Mouse (Mus musculus) MEL (cell line): ENCODE measurements around the gene Gimap9. TPM values are rescaled to one million over a fixed set of nuclear protein-coding genes. Genes with fewer than 3 reads are reported as not detected.

Experiments used
- DNase-seq: peaks from one replicate; pipeline ENCODE4 v3.0.0; 2011; ENCODE audit warnings: low read depth, low spot score
- H3K27ac ChIP-seq: 2 replicates; pipeline ENCODE4 v1.5.1; 2012; ENCODE audit warnings: low read depth, mild to moderate bottlenecking, control low read depth, low read length, moderate library complexity; ENCODE audit not compliant: control insufficient read depth
- H3K27me3 ChIP-seq, 2 experiments: fragments of 150-350 bp in 1 of 2; sonication (generic) in 1 of 2; 2 replicates each; pipeline ENCODE4 v1.6.1; 2012; ENCODE audit warnings: low read length in 2 of 2, mild to moderate bottlenecking in 2 of 2, improper control_type of control experiment in 1 of 2, moderate library complexity in 1 of 2; ENCODE audit not compliant: insufficient read depth in 2 of 2, control insufficient read depth in 1 of 2
- H3K36me3 ChIP-seq, 2 experiments: 2 replicates each; pipeline ENCODE4 v1.6.1; 2012 to 2014; ENCODE audit warnings: low read length in 2 of 2, improper control_type of control experiment in 1 of 2, inconsistent platforms in 1 of 2, mild to moderate bottlenecking in 1 of 2; ENCODE audit not compliant: insufficient read depth in 2 of 2, control insufficient read depth in 1 of 2
- H3K4me1 ChIP-seq, 2 experiments: fragments of 150-350 bp in 1 of 2; sonication (generic) in 1 of 2; 2 replicates each; pipeline ENCODE4 v1.6.1; 2012; ENCODE audit warnings: low read length in 2 of 2, improper control_type of control experiment in 1 of 2, mild to moderate bottlenecking in 1 of 2; ENCODE audit not compliant: insufficient read depth in 2 of 2, control insufficient read depth in 1 of 2
- H3K4me3 ChIP-seq, 2 experiments: fragments of 150-350 bp in 1 of 2; sonication (generic) in 1 of 2; 2 replicates each; pipeline ENCODE4 v1.5.1; 2012; ENCODE audit warnings: low read depth in 2 of 2, low read length in 2 of 2, mild to moderate bottlenecking in 2 of 2, moderate library complexity in 2 of 2, control low read depth in 1 of 2, improper control_type of control experiment in 1 of 2; ENCODE audit not compliant: control insufficient read depth in 1 of 2, insufficient read depth in 1 of 2
- H3K79me2 ChIP-seq: 2 replicates; pipeline ENCODE4 v1.6.1; 2012; ENCODE audit warnings: mild to moderate bottlenecking, low read length, moderate library complexity; ENCODE audit not compliant: control insufficient read depth, poor library complexity, insufficient read depth
- H3K9ac ChIP-seq: 2 replicates; pipeline ENCODE4 v1.6.1; 2012; ENCODE audit warnings: low read depth, mild to moderate bottlenecking, control low read depth, low read length, moderate library complexity; ENCODE audit not compliant: control insufficient read depth, poor library complexity, severe bottlenecking
- H3K9me3 ChIP-seq: fragments of 150-350 bp; sonication (generic); replicated peaks from 2 replicates; pipeline ENCODE4 v1.6.1; 2012; ENCODE audit warnings: mild to moderate bottlenecking, low read length, improper control_type of control experiment, moderate library complexity; ENCODE audit not compliant: insufficient read depth
- BHLHE40 ChIP-seq: IDR thresholded peaks from 2 replicates; pipeline ENCODE4 v1.6.1; 2012; ENCODE audit warnings: low read depth, mild to moderate bottlenecking, inconsistent platforms, low read length, improper control_type of control experiment, borderline replicate concordance
- EP300 ChIP-seq, 2 experiments: IDR thresholded peaks; 2 replicates each; pipeline ENCODE4 v1.6.1; 2011; ENCODE audit warnings: improper control_type of control experiment in 2 of 2, low read length in 2 of 2, low read depth in 1 of 2, mild to moderate bottlenecking in 1 of 2
- GABPA ChIP-seq: IDR thresholded peaks from 2 replicates; pipeline ENCODE4 v1.6.1; 2012; ENCODE audit warnings: low read depth, mild to moderate bottlenecking, inconsistent platforms, low read length, improper control_type of control experiment, moderate library complexity
- GATA1 ChIP-seq: IDR thresholded peaks from 2 replicates; pipeline ENCODE4 v1.6.1; 2011; ENCODE audit warnings: low read depth, low read length, improper control_type of control experiment
- HCFC1 ChIP-seq: IDR thresholded peaks from 2 replicates; pipeline ENCODE4 v1.6.1; 2012; ENCODE audit warnings: low read depth, mild to moderate bottlenecking, inconsistent platforms, low read length, improper control_type of control experiment, moderate library complexity
- JUND ChIP-seq: IDR thresholded peaks from 2 replicates; pipeline ENCODE4 v1.6.1; 2011; ENCODE audit warnings: low read depth, mild to moderate bottlenecking, improper control_type of control experiment, low read length
- MAFK ChIP-seq: IDR thresholded peaks from 2 replicates; pipeline ENCODE4 v1.6.1; 2011; ENCODE audit warnings: low read depth, mild to moderate bottlenecking, low read length, improper control_type of control experiment, borderline replicate concordance
- MYB ChIP-seq: IDR thresholded peaks from 2 replicates; pipeline ENCODE4 v1.6.1; 2011; ENCODE audit warnings: mild to moderate bottlenecking, low read depth, low read length, improper control_type of control experiment
- NELFE ChIP-seq: IDR thresholded peaks from 2 replicates; pipeline ENCODE4 v1.6.1; 2011; ENCODE audit warnings: low read depth, low read length, improper control_type of control experiment
- NRF1 ChIP-seq: IDR thresholded peaks from 2 replicates; pipeline ENCODE4 v1.6.1; 2014; ENCODE audit warnings: low read depth, mild to moderate bottlenecking, inconsistent platforms, low read length, improper control_type of control experiment, moderate library complexity; ENCODE audit not compliant: poor library complexity, insufficient read depth, severe bottlenecking
- POLR2AphosphoS2 ChIP-seq: IDR thresholded peaks from 2 replicates; pipeline ENCODE4 v1.6.1; 2011; ENCODE audit warnings: low read length, improper control_type of control experiment
- POLR2AphosphoS5 ChIP-seq: IDR thresholded peaks from 2 replicates; pipeline ENCODE4 v1.6.1; 2012; ENCODE audit warnings: low read depth, borderline replicate concordance, mild to moderate bottlenecking, inconsistent platforms, low read length, moderate library complexity, mixed read lengths
- RAD21 ChIP-seq: IDR thresholded peaks from 2 replicates; pipeline ENCODE4 v1.6.1; 2011; ENCODE audit warnings: mild to moderate bottlenecking, low read depth, low read length, improper control_type of control experiment
- RCOR1 ChIP-seq: IDR thresholded peaks from 2 replicates; pipeline ENCODE4 v1.6.1; 2012; ENCODE audit warnings: low read depth, mild to moderate bottlenecking, inconsistent platforms, low read length, improper control_type of control experiment
- SMC3 ChIP-seq: IDR thresholded peaks from 2 replicates; pipeline ENCODE4 v1.6.1; 2011; ENCODE audit warnings: low read depth, low read length, improper control_type of control experiment
- TAL1 ChIP-seq: IDR thresholded peaks from 2 replicates; pipeline ENCODE4 v1.6.1; 2012; ENCODE audit warnings: mild to moderate bottlenecking, inconsistent platforms, low read length, moderate library complexity, mixed read lengths
- TCF12 ChIP-seq: IDR thresholded peaks from 2 replicates; pipeline ENCODE4 v1.6.1; 2014; ENCODE audit warnings: low read depth, mild to moderate bottlenecking, inconsistent platforms, low read length, improper control_type of control experiment, moderate library complexity
- UBTF ChIP-seq: IDR thresholded peaks from 2 replicates; pipeline ENCODE4 v1.6.1; 2012; ENCODE audit warnings: low read depth, mild to moderate bottlenecking, inconsistent platforms, low read length, improper control_type of control experiment, moderate library complexity, borderline replicate concordance; ENCODE audit not compliant: insufficient read depth
- ZC3H11A ChIP-seq: IDR thresholded peaks from 2 replicates; pipeline ENCODE4 v1.6.1; 2012; ENCODE audit warnings: low read depth, mild to moderate bottlenecking, inconsistent platforms, low read length, improper control_type of control experiment
- ZMIZ1 ChIP-seq: IDR thresholded peaks from 2 replicates; pipeline ENCODE4 v1.6.1; 2012; ENCODE audit warnings: low read depth, mild to moderate bottlenecking, inconsistent platforms, low read length, improper control_type of control experiment, moderate library complexity
- polyA plus RNA-seq, 2 experiments: library from polyadenylated mRNA; stranded (reverse) in 1 of 2; unstranded in 1 of 2; fragments of >175 nt in 1 of 2; fragments of >200 nt in 1 of 2; gene quantifications; 2 replicates each; pipeline versions ENCODE4 v1.2.1 to v1.2.4; 2012; ENCODE audit warnings: low replicate concordance in 2 of 2, low read depth in 1 of 2; ENCODE audit not compliant: insufficient read length in 2 of 2, insufficient read depth in 1 of 2, missing spikeins in 1 of 2
- total RNA-seq: library from RNA; depleted of rRNA; stranded (reverse); fragments of 300-350 nt; gene quantifications from 2 replicates; pipeline ENCODE4 v1.2.3, GENCODE M21; 2012

The Gimap9 gene
- total and polyA plus RNA-seq, 3 experiments = 4.8 to 6.2 TPM; not detected in 1

GRCm38 (mm10) chr6:48648779-48649178 lies 27.1 kb upstream of the Gimap9 start:
- Histone ChIP-seq H3K79me2 (no peaks in the 10 kb centered on the region), H3K36me3 (no peaks in the 10 kb centered on the region), H3K9ac (no peak overlapping the region), H3K4me1 (no peaks in the 10 kb centered on the region), H3K27me3 (no peaks in the 10 kb centered on the region; a peak in 1 of 4 replicates), H3K9me3 (no peaks in the 10 kb centered on the region), H3K27ac (no peak overlapping the region), H3K4me3 (no peak overlapping the region)
- DNase-seq = no peak
- no peak for TF ChIP-seq MYB
- no peak for TF ChIP-seq RCOR1
- TF ChIP-seq GABPA = no peak
- TF ChIP-seq TAL1 = no peak
- TF ChIP-seq ZMIZ1 = no peak
- TF ChIP-seq JUND = no peak
- TF ChIP-seq ZC3H11A = no peak
- no peak for TF ChIP-seq MAFK
- no peak for TF ChIP-seq HCFC1
- no peak for TF ChIP-seq POLR2AphosphoS2

GRCm38 (mm10) chr6:48650041-48650440 lies 25.9 kb upstream of the Gimap9 start:
- no peak for DNase-seq
- TF ChIP-seq NELFE (no peak), SMC3 (no peak), BHLHE40 (no peak), EP300 (IDR thresholded peaks at IDR 0.05; ENCODE audit: low read depth in 1 of 2, low read length in 2 of 2) (no peak), NRF1 (no peak), UBTF (no peak), POLR2AphosphoS5 (no peak), GATA1 (no peak), TCF12 (no peak), RAD21 (no peak)
- Histone ChIP-seq H3K79me2 (no peaks in the 10 kb centered on the region), H3K4me3 (no peak overlapping the region), H3K27ac (no peak overlapping the region), H3K27me3 (no peaks in the 10 kb centered on the region; a peak in 1 of 4 replicates), H3K9ac (no peak overlapping the region), H3K4me1 (no peaks in the 10 kb centered on the region), H3K9me3 (no peaks in the 10 kb centered on the region), H3K36me3 (no peaks in the 10 kb centered on the region)
